Mouse (Mus musculus): ENCODE data around the gene Slc47a2. TPM values are rescaled to one million over a fixed set of nuclear protein-coding genes. Genes with fewer than 3 reads are reported as not detected.

Gene Slc47a2
- polyA plus RNA-seq, 1 experiment from 2014 or later = not detected

- Histone ChIP-seq H3K4me2 (no peak overlapping the region), H3K27me3 (no peaks in the 10 kb centered on the region), H3K4me1 (no peaks in the 10 kb centered on the region), H3K27ac (no peak overlapping the region), H3K9ac (no peak overlapping the region), H3K4me3 (no peak overlapping the region), H3K9me3 (no peaks in the 10 kb centered on the region), H3K36me3 (no peaks in the 10 kb centered on the region)
- ATAC-seq (ENCODE audit: insufficient number of reproducible peaks, insufficient read depth, low FRiP score, low TSS enrichment, low read depth) = no peak
- WGBS = 82% methylated on average over 3 of the region's 3 CpGs
Measured at GRCm38 (mm10) chr11:61276482-61276881, 66.2 kb downstream of the Slc47a2 start.

- H3K4me2 ChIP-seq = no peak overlapping the region
- H3K27ac ChIP-seq = no peak overlapping the region
- WGBS = 85% methylated on average over 8 of the region's 8 CpGs
- H3K4me3 ChIP-seq = no peak overlapping the region
- no peak overlapping the region for H3K9ac ChIP-seq
- H3K4me1 ChIP-seq = no peaks in the 10 kb centered on the region
- ATAC-seq (ENCODE audit: insufficient number of reproducible peaks, insufficient read depth, low FRiP score, low TSS enrichment, low read depth) = no peak
- no peaks in the 10 kb centered on the region for H3K9me3 ChIP-seq
- no peaks in the 10 kb centered on the region for H3K36me3 ChIP-seq
- no peaks in the 10 kb centered on the region for H3K27me3 ChIP-seq
Measured at GRCm38 (mm10) chr11:61275106-61275505, 67.6 kb downstream of the Slc47a2 start.

- ATAC-seq (ENCODE audit: insufficient number of reproducible peaks, insufficient read depth, low FRiP score, low TSS enrichment, low read depth) = no peak
- Histone ChIP-seq H3K4me1 (no peaks in the 10 kb centered on the region), H3K4me2 (no peak overlapping the region), H3K27ac (no peak overlapping the region), H3K9me3 (no peaks in the 10 kb centered on the region), H3K4me3 (no peak overlapping the region), H3K27me3 (no peaks in the 10 kb centered on the region), H3K36me3 (no peaks in the 10 kb centered on the region), H3K9ac (no peak overlapping the region)
- 72% methylated on average over 1 of the region's 1 CpGs for WGBS
Measured at GRCm38 (mm10) chr11:61274421-61274820, 68.2 kb downstream of the Slc47a2 start.

- Histone ChIP-seq H3K9ac (no peak overlapping the region), H3K27me3 (no peaks in the 10 kb centered on the region), H3K27ac (no peak overlapping the region), H3K4me3 (no peak overlapping the region), H3K4me2 (no peak overlapping the region), H3K36me3 (no peaks in the 10 kb centered on the region), H3K4me1 (no peaks in the 10 kb centered on the region), H3K9me3 (no peaks in the 10 kb centered on the region)
- 77% methylated on average over 2 of the region's 2 CpGs for WGBS
- no peak for ATAC-seq (ENCODE audit: insufficient number of reproducible peaks, insufficient read depth, low FRiP score, low TSS enrichment, low read depth)
Measured at GRCm38 (mm10) chr11:61273928-61274327, 68.7 kb downstream of the Slc47a2 start.

GRCm38 (mm10) chr11:61271612-61272011 is 71.0 kb downstream of the Slc47a2 start:
- H3K9me3 ChIP-seq = no peaks in the 10 kb centered on the region
- H3K4me1 ChIP-seq = no peaks in the 10 kb centered on the region
- H3K27ac ChIP-seq = no peak overlapping the region
- ATAC-seq (ENCODE audit: insufficient number of reproducible peaks, insufficient read depth, low FRiP score, low TSS enrichment, low read depth) = no peak
- no peak overlapping the region for H3K4me3 ChIP-seq
- no peaks in the 10 kb centered on the region for H3K27me3 ChIP-seq
- H3K4me2 ChIP-seq = no peak overlapping the region
- no peak overlapping the region for H3K9ac ChIP-seq
- no peaks in the 10 kb centered on the region for H3K36me3 ChIP-seq

GRCm38 (mm10) chr11:61270406-61270805 is 72.3 kb downstream of the Slc47a2 start:
- no peak overlapping the region for H3K9ac ChIP-seq
- WGBS = 82% methylated on average over 5 of the region's 5 CpGs
- no peaks in the 10 kb centered on the region for H3K36me3 ChIP-seq
- no peaks in the 10 kb centered on the region for H3K9me3 ChIP-seq
- no peak overlapping the region for H3K4me2 ChIP-seq
- no peak overlapping the region for H3K4me3 ChIP-seq
- H3K27me3 ChIP-seq = no peaks in the 10 kb centered on the region
- no peak for ATAC-seq (ENCODE audit: insufficient number of reproducible peaks, insufficient read depth, low FRiP score, low TSS enrichment, low read depth)
- H3K4me1 ChIP-seq = no peaks in the 10 kb centered on the region
- H3K27ac ChIP-seq = no peak overlapping the region

GRCm38 (mm10) chr11:61268626-61269349 is 73.9 kb downstream of the Slc47a2 start:
- Histone ChIP-seq H3K36me3 (peaks cover 11% of the 10 kb centered on the region; the same call in 1 of the 2 replicates), H3K27ac (no peak overlapping the region), H3K9ac (no peak overlapping the region), H3K4me3 (no peak overlapping the region), H3K4me2 (no peak overlapping the region), H3K9me3 (no peaks in the 10 kb centered on the region), H3K27me3 (no peaks in the 10 kb centered on the region), H3K4me1 (no peaks in the 10 kb centered on the region)
- ATAC-seq (ENCODE audit: insufficient number of reproducible peaks, insufficient read depth, low FRiP score, low TSS enrichment, low read depth) = no peak
- WGBS = 87% methylated on average over 6 of the region's 6 CpGs

GRCm38 (mm10) chr11:61266551-61267533 is 75.8 kb downstream of the Slc47a2 start, which contains the start of gene Aldh3a2:
Gene Aldh3a2 (minus strand): TSS chr11:61267464.
- peaks cover 28% of the 10 kb centered on the region for H3K36me3 ChIP-seq
- WGBS = under 1% methylated on average over 57 of the region's 58 CpGs
- H3K4me1 ChIP-seq = no peaks in the 10 kb centered on the region
- peak; percentile 99 for ATAC-seq (ENCODE audit: insufficient number of reproducible peaks, insufficient read depth, low FRiP score, low TSS enrichment, low read depth)
- peak within 1 kb of the TSS; percentile 72 for H3K4me2 ChIP-seq
- H3K9me3 ChIP-seq = no peaks in the 10 kb centered on the region
- no peaks in the 10 kb centered on the region for H3K27me3 ChIP-seq
- peak within 1 kb of the TSS; percentile 90 for H3K9ac ChIP-seq
- peak within 1 kb of the TSS; percentile 98 for H3K27ac ChIP-seq
- peak within 1 kb of the TSS; percentile 80 for H3K4me3 ChIP-seq

GRCm38 (mm10) chr11:61263841-61264240 is 78.8 kb downstream of the Slc47a2 start:
- Histone ChIP-seq H3K4me3 (no peak overlapping the region), H3K27ac (no peak overlapping the region), H3K36me3 (peaks cover 52% of the 10 kb centered on the region), H3K4me2 (no peak overlapping the region), H3K9me3 (no peaks in the 10 kb centered on the region), H3K27me3 (no peaks in the 10 kb centered on the region), H3K4me1 (no peaks in the 10 kb centered on the region), H3K9ac (no peak overlapping the region)
- 93% methylated on average over 1 of the region's 1 CpGs for WGBS
- ATAC-seq (ENCODE audit: insufficient number of reproducible peaks, insufficient read depth, low FRiP score, low TSS enrichment, low read depth) = no peak

GRCm38 (mm10) chr11:61262516-61262915 is 80.1 kb downstream of the Slc47a2 start:
- no peak for ATAC-seq (ENCODE audit: insufficient number of reproducible peaks, insufficient read depth, low FRiP score, low TSS enrichment, low read depth)
- no peaks in the 10 kb centered on the region for H3K4me1 ChIP-seq
- peaks cover 64% of the 10 kb centered on the region for H3K36me3 ChIP-seq
- H3K9ac ChIP-seq = no peak overlapping the region
- no peaks in the 10 kb centered on the region for H3K9me3 ChIP-seq
- no peak overlapping the region for H3K27ac ChIP-seq
- H3K27me3 ChIP-seq = no peaks in the 10 kb centered on the region
- no peak overlapping the region for H3K4me3 ChIP-seq
- no peak overlapping the region for H3K4me2 ChIP-seq
- WGBS = 90% methylated on average over 14 of the region's 14 CpGs

GRCm38 (mm10) chr11:61259106-61259505 is 83.6 kb downstream of the Slc47a2 start:
- 90% methylated on average over 6 of the region's 6 CpGs for WGBS
- no peaks in the 10 kb centered on the region for H3K27me3 ChIP-seq
- no peak overlapping the region for H3K4me3 ChIP-seq
- H3K36me3 ChIP-seq = peaks cover 81% of the 10 kb centered on the region
- no peaks in the 10 kb centered on the region for H3K9me3 ChIP-seq
- no peaks in the 10 kb centered on the region for H3K4me1 ChIP-seq
- no peak overlapping the region for H3K27ac ChIP-seq
- no peak overlapping the region for H3K9ac ChIP-seq
- no peak overlapping the region for H3K4me2 ChIP-seq
- ATAC-seq (ENCODE audit: insufficient number of reproducible peaks, insufficient read depth, low FRiP score, low TSS enrichment, low read depth) = no peak
